Comparison of ENCODE assay signal across 8 mouse cellular contexts in genomic region chrX:103616536-103617404, GRCm38 (mm10). TPM values are rescaled to one million over a fixed set of nuclear protein-coding genes. Genes with fewer than 3 reads are reported as not detected.
DNase-seq lines count a peak whose midpoint lies in the region; ATAC-seq lines count a peak whose summit lies in the region.

No protein-coding gene starts in this region.

- under 1% methylated on average over 38 of the region's 50 CpGs for WGBS in heart, embryonic 14.5 days
- WGBS in liver, embryonic 12.5 days (ENCODE audit: insufficient replicate concordance), result 0% methylated on average over 24 of the region's 50 CpGs

- peak; percentile 88 for ATAC-seq in erythroid progenitor cell, adult 5-6 weeks (replicated peaks; ENCODE audit: low FRiP score, poor library complexity, severe bottlenecking)
- ATAC-seq in heart, embryonic 14.5 days (ENCODE audit: insufficient number of reproducible peaks, insufficient read depth, low FRiP score, low read depth), result peak; percentile 95
- peak; percentile 93 for ATAC-seq in liver, embryonic 12.5 days

- peak overlapping the region; percentile 88 to 98 for H3K27ac ChIP-seq in heart, embryonic 14.5 days (replicated peaks in 1 of 2; ENCODE audit: control insufficient read depth in 1 of 2, insufficient read depth in 1 of 2, low read depth in 2 of 2, low read length in 2 of 2)
- peak overlapping the region; percentile 88 for H3K27ac ChIP-seq in liver, embryonic 12.5 days

- peaks cover 0 to 3% of the 10 kb centered on the region in 2 experiments; a peak in 1 of 4 replicates for H3K4me1 ChIP-seq in heart, embryonic 14.5 days (ENCODE audit: control insufficient read depth in 2 of 2, insufficient read depth in 2 of 2, low read length in 2 of 2)
- peaks cover 21% of the 10 kb centered on the region for H3K4me1 ChIP-seq in liver, embryonic 12.5 days

- H3K27me3 ChIP-seq in heart, embryonic 14.5 days (ENCODE audit: control insufficient read depth, insufficient read depth, low read length), result no peaks in the 10 kb centered on the region
- no peaks in the 10 kb centered on the region for H3K27me3 ChIP-seq in liver, embryonic 12.5 days (replicated peaks)
- no peaks in the 10 kb centered on the region for H3K27me3 ChIP-seq in splenic B cell, adult 2 months (ENCODE audit: control insufficient read depth, insufficient read depth, low read length, poor library complexity, severe bottlenecking)

- peak overlapping the region; percentile 50 to 60 for H3K4me3 ChIP-seq in heart, embryonic 14.5 days (ENCODE audit: control insufficient read depth in 1 of 2, insufficient read depth in 1 of 2, low read depth in 1 of 2, low read length in 2 of 2)
- peak overlapping the region; percentile 67 for H3K4me3 ChIP-seq in liver, embryonic 12.5 days

- peak overlapping the region; percentile 78 for H3K9ac ChIP-seq in heart, embryonic 14.5 days (ENCODE audit: low read length)
- peak overlapping the region; percentile 74 for H3K9ac ChIP-seq in liver, embryonic 12.5 days

- H3K36me3 ChIP-seq in heart, embryonic 14.5 days (ENCODE audit: control insufficient read depth, insufficient read depth, low read length), result peaks cover 14% of the 10 kb centered on the region; the same call in 1 of the 2 replicates
- H3K36me3 ChIP-seq in liver, embryonic 12.5 days, result peaks cover 26% of the 10 kb centered on the region
- no peaks in the 10 kb centered on the region for H3K36me3 ChIP-seq in splenic B cell, adult 2 months (ENCODE audit: control insufficient read depth, insufficient read depth, low read length, poor library complexity, severe bottlenecking)

- no peaks in the 10 kb centered on the region for H3K9me3 ChIP-seq in heart, embryonic 14.5 days (ENCODE audit: control insufficient read depth, low read length)
- no peaks in the 10 kb centered on the region for H3K9me3 ChIP-seq in liver, embryonic 12.5 days (replicated peaks)

- peak overlapping the region; percentile 68 for H3K4me2 ChIP-seq in heart, embryonic 14.5 days (ENCODE audit: low read length)
- peak overlapping the region; percentile 69 for H3K4me2 ChIP-seq in liver, embryonic 12.5 days

- peak; percentile 88 for DNase-seq in CD4-positive, CD25-positive, alpha-beta regulatory T cell, adult 2 months (ENCODE audit: low read depth, low spot score)
- peak; percentile 87 for DNase-seq in brain, embryonic 18.5 days (ENCODE audit: low read depth, low spot score)
- peak; percentile 84 for DNase-seq in kidney, postnatal 10 days
- peak; percentile 86 for DNase-seq in naive thymus-derived CD4-positive, alpha-beta T cell, adult 2 months (ENCODE audit: low read depth)
- peak; percentile 85 for DNase-seq in splenic B cell, adult 2 months (ENCODE audit: low read depth, low spot score)

RNA-seq across cellular contexts. Expression of gene Zcchc13, which starts 13.6 kb away (rescaled TPM):
- not detected in 2 replicates for total RNA-seq in erythroid progenitor cell, adult 5-6 weeks (2015; ENCODE audit: low replicate concordance)
- not detected in 2 replicates for total RNA-seq in erythroid progenitor cell, adult 5-6 weeks (2017; ENCODE audit: low replicate concordance)
- polyA plus RNA-seq in heart, embryonic 14.5 days (2014; fragmentation: Nextera tagmentation; extraction: Ambion mirVana), result not detected in 2 replicates
- not detected in 2 replicates for polyA plus RNA-seq in liver, embryonic 12.5 days (2016; fragmentation: Nextera tagmentation; extraction: Ambion mirVana)

Comparison
In these comparisons a context has a peak if more than half of its experiments do, and no peak if none do; other contexts are left out.
1. Peak in every context shown above with its lines: DNase-seq, ATAC-seq, H3K4me3 ChIP-seq and H3K27ac ChIP-seq.